Mouse (Mus musculus): Measurements from ENCODE around the gene Gabrp. TPM values are rescaled to one million over a fixed set of nuclear protein-coding genes. Genes with fewer than 3 reads are reported as not detected.

Gabrp gene
- polyA plus RNA-seq, 1 experiment from 2014 or later, result 2.7 TPM

GRCm38 (mm10) chr11:33544121-33544520 is 34.6 kb downstream of the Gabrp start:
- DNase-seq (ENCODE audit: low spot score, missing footprints) (no peak), ATAC-seq (ENCODE audit: low FRiP score) (no peak)
- Histone ChIP-seq H3K4me3 (ENCODE audit: low read depth, low read length) (no peak overlapping the region), H3K9me3 (ENCODE audit: control insufficient read depth, low read length) (no peaks in the 10 kb centered on the region), H3K9ac (ENCODE audit: low read length) (no peak overlapping the region), H3K4me2 (no peak overlapping the region), H3K27me3 (ENCODE audit: control insufficient read depth, insufficient read depth, low read length) (no peaks in the 10 kb centered on the region), H3K4me1 (ENCODE audit: control insufficient read depth, insufficient read depth, low read length) (peaks cover 2% of the 10 kb centered on the region; the same call in 1 of the 2 replicates), H3K27ac (ENCODE audit: low read depth, low read length) (no peak overlapping the region), H3K36me3 (ENCODE audit: control insufficient read depth, insufficient read depth, low read length) (no peaks in the 10 kb centered on the region)
- 70% methylated on average over 11 of the region's 11 CpGs for WGBS

- WGBS, result 38% methylated on average over 5 of the region's 5 CpGs
- Histone ChIP-seq H3K27me3 (ENCODE audit: control insufficient read depth, insufficient read depth, low read length) (no peaks in the 10 kb centered on the region), H3K27ac (ENCODE audit: low read depth, low read length) (no peak overlapping the region), H3K4me3 (ENCODE audit: low read depth, low read length) (no peak overlapping the region), H3K9ac (ENCODE audit: low read length) (no peak overlapping the region), H3K4me2 (no peak overlapping the region), H3K4me1 (ENCODE audit: control insufficient read depth, insufficient read depth, low read length) (peaks cover 2% of the 10 kb centered on the region; the same call in 1 of the 2 replicates), H3K36me3 (ENCODE audit: control insufficient read depth, insufficient read depth, low read length) (no peaks in the 10 kb centered on the region), H3K9me3 (ENCODE audit: control insufficient read depth, low read length) (no peaks in the 10 kb centered on the region)
- no peak for DNase-seq (ENCODE audit: low spot score, missing footprints)
- ATAC-seq (ENCODE audit: low FRiP score), result no peak
Measured at GRCm38 (mm10) chr11:33537390-33538125, 41.2 kb downstream of the Gabrp start.

GRCm38 (mm10) chr11:33536636-33537035 is 42.1 kb downstream of the Gabrp start:
- H3K27ac ChIP-seq (ENCODE audit: low read depth, low read length), result no peak overlapping the region
- 76% methylated on average over 3 of the region's 3 CpGs for WGBS
- ATAC-seq (ENCODE audit: low FRiP score), result no peak
- H3K4me1 ChIP-seq (ENCODE audit: control insufficient read depth, insufficient read depth, low read length), result peaks cover 2% of the 10 kb centered on the region; the same call in 1 of the 2 replicates
- H3K4me2 ChIP-seq, result no peak overlapping the region
- H3K9ac ChIP-seq (ENCODE audit: low read length), result no peak overlapping the region
- H3K36me3 ChIP-seq (ENCODE audit: control insufficient read depth, insufficient read depth, low read length), result no peaks in the 10 kb centered on the region
- H3K27me3 ChIP-seq (ENCODE audit: control insufficient read depth, insufficient read depth, low read length), result no peaks in the 10 kb centered on the region
- DNase-seq (ENCODE audit: low spot score, missing footprints), result no peak
- H3K4me3 ChIP-seq (ENCODE audit: low read depth, low read length), result no peak overlapping the region
- no peaks in the 10 kb centered on the region for H3K9me3 ChIP-seq (ENCODE audit: control insufficient read depth, low read length)

GRCm38 (mm10) chr11:33534541-33534940 is 44.2 kb downstream of the Gabrp start:
- 90% methylated on average over 4 of the region's 4 CpGs for WGBS
- Histone ChIP-seq H3K4me2 (no peak overlapping the region), H3K4me3 (ENCODE audit: low read depth, low read length) (no peak overlapping the region), H3K9ac (ENCODE audit: low read length) (no peak overlapping the region), H3K27ac (ENCODE audit: low read depth, low read length) (no peak overlapping the region), H3K36me3 (ENCODE audit: control insufficient read depth, insufficient read depth, low read length) (no peaks in the 10 kb centered on the region), H3K27me3 (ENCODE audit: control insufficient read depth, insufficient read depth, low read length) (no peaks in the 10 kb centered on the region), H3K9me3 (ENCODE audit: control insufficient read depth, low read length) (no peaks in the 10 kb centered on the region), H3K4me1 (ENCODE audit: control insufficient read depth, insufficient read depth, low read length) (no peaks in the 10 kb centered on the region)
- no peak for DNase-seq (ENCODE audit: low spot score, missing footprints)
- ATAC-seq (ENCODE audit: low FRiP score), result no peak

- Histone ChIP-seq H3K36me3 (ENCODE audit: control insufficient read depth, insufficient read depth, low read length) (no peaks in the 10 kb centered on the region), H3K4me2 (no peak overlapping the region), H3K4me1 (ENCODE audit: control insufficient read depth, insufficient read depth, low read length) (no peaks in the 10 kb centered on the region), H3K27me3 (ENCODE audit: control insufficient read depth, insufficient read depth, low read length) (no peaks in the 10 kb centered on the region), H3K9ac (ENCODE audit: low read length) (no peak overlapping the region), H3K9me3 (ENCODE audit: control insufficient read depth, low read length) (no peaks in the 10 kb centered on the region), H3K4me3 (ENCODE audit: low read depth, low read length) (no peak overlapping the region), H3K27ac (ENCODE audit: low read depth, low read length) (no peak overlapping the region)
- 75% methylated on average over 3 of the region's 3 CpGs for WGBS
- DNase-seq (ENCODE audit: low spot score, missing footprints), result no peak
- no peak for ATAC-seq (ENCODE audit: low FRiP score)
Measured at GRCm38 (mm10) chr11:33533577-33533976, 45.2 kb downstream of the Gabrp start.

GRCm38 (mm10) chr11:33529576-33529975 is 49.2 kb downstream of the Gabrp start:
- DNase-seq (ENCODE audit: low spot score, missing footprints), result no peak
- WGBS, result 75% methylated on average over 2 of the region's 2 CpGs
- no peak overlapping the region for H3K4me3 ChIP-seq (ENCODE audit: low read depth, low read length)
- no peaks in the 10 kb centered on the region for H3K9me3 ChIP-seq (ENCODE audit: control insufficient read depth, low read length)
- H3K27me3 ChIP-seq (ENCODE audit: control insufficient read depth, insufficient read depth, low read length), result no peaks in the 10 kb centered on the region
- H3K9ac ChIP-seq (ENCODE audit: low read length), result no peak overlapping the region
- H3K4me1 ChIP-seq (ENCODE audit: control insufficient read depth, insufficient read depth, low read length), result no peaks in the 10 kb centered on the region
- no peak overlapping the region for H3K4me2 ChIP-seq
- no peaks in the 10 kb centered on the region for H3K36me3 ChIP-seq (ENCODE audit: control insufficient read depth, insufficient read depth, low read length)
- no peak overlapping the region for H3K27ac ChIP-seq (ENCODE audit: low read depth, low read length)
- ATAC-seq (ENCODE audit: low FRiP score), result no peak

GRCm38 (mm10) chr11:33513376-33513991 is 65.3 kb downstream of the Gabrp start, which contains the start of gene Ranbp17:
Gene Ranbp17, minus strand, starts transcription at chr11:33513746.
- peak within 1 kb of the TSS; percentile 93 for H3K9ac ChIP-seq (ENCODE audit: low read length)
- no peaks in the 10 kb centered on the region for H3K9me3 ChIP-seq (ENCODE audit: control insufficient read depth, low read length)

GRCm38 (mm10) chr11:33512854-33513375 is 65.8 kb downstream of the Gabrp start:
- H3K27ac ChIP-seq (ENCODE audit: low read depth, low read length), result peak overlapping the region; percentile 80
- H3K9me3 ChIP-seq (ENCODE audit: control insufficient read depth, low read length), result no peaks in the 10 kb centered on the region
- peak overlapping the region; percentile 63 for H3K4me2 ChIP-seq
- H3K4me1 ChIP-seq (ENCODE audit: control insufficient read depth, insufficient read depth, low read length), result 0 out of 2 replicates have a peak, but pooled peaks cover 3% of the 10 kb centered on the region
- peak; percentile 94 for ATAC-seq (ENCODE audit: low FRiP score)
- peak overlapping the region; percentile 93 for H3K9ac ChIP-seq (ENCODE audit: low read length)
- WGBS, result under 1% methylated on average over 43 of the region's 43 CpGs
- no peaks in the 10 kb centered on the region for H3K27me3 ChIP-seq (ENCODE audit: control insufficient read depth, insufficient read depth, low read length)
- peak overlapping the region; percentile 88 for H3K4me3 ChIP-seq (ENCODE audit: low read depth, low read length)
- DNase-seq (ENCODE audit: low spot score, missing footprints), result no peak
- H3K36me3 ChIP-seq (ENCODE audit: control insufficient read depth, insufficient read depth, low read length), result no peaks in the 10 kb centered on the region

More at GRCm38 (mm10) chr11:33513376-33513991, 65.3 kb downstream of the Gabrp start, which contains the start of gene Ranbp17:
- Histone ChIP-seq H3K36me3 (ENCODE audit: control insufficient read depth, insufficient read depth, low read length) (no peaks in the 10 kb centered on the region), H3K4me1 (ENCODE audit: control insufficient read depth, insufficient read depth, low read length) (0 out of 2 replicates have a peak, but pooled peaks cover 3% of the 10 kb centered on the region), H3K4me3 (ENCODE audit: low read depth, low read length) (peak within 1 kb of the TSS; percentile 88), H3K4me2 (peak within 1 kb of the TSS; percentile 63), H3K27me3 (ENCODE audit: control insufficient read depth, insufficient read depth, low read length) (no peaks in the 10 kb centered on the region), H3K27ac (ENCODE audit: low read depth, low read length) (peak within 1 kb of the TSS; percentile 80)
- WGBS, result 2% methylated on average over 44 of the region's 72 CpGs
- DNase-seq (ENCODE audit: low spot score, missing footprints) (peak; percentile 98), ATAC-seq (ENCODE audit: low FRiP score) (peak; percentile 90)

- DNase-seq (ENCODE audit: low spot score, missing footprints), result no peak
Measured at GRCm38 (mm10) chr11:33509401-33509800, 69.4 kb downstream of the Gabrp start.

More at GRCm38 (mm10) chr11:33509401-33509800, 69.4 kb downstream of the Gabrp start:
- ATAC-seq (ENCODE audit: low FRiP score), result no peak
- Histone ChIP-seq H3K4me3 (ENCODE audit: low read depth, low read length) (no peak overlapping the region), H3K9ac (ENCODE audit: low read length) (no peak overlapping the region), H3K27ac (ENCODE audit: low read depth, low read length) (no peak overlapping the region), H3K27me3 (ENCODE audit: control insufficient read depth, insufficient read depth, low read length) (no peaks in the 10 kb centered on the region), H3K4me2 (no peak overlapping the region), H3K36me3 (ENCODE audit: control insufficient read depth, insufficient read depth, low read length) (no peaks in the 10 kb centered on the region), H3K4me1 (ENCODE audit: control insufficient read depth, insufficient read depth, low read length) (0 out of 2 replicates have a peak, but pooled peaks cover 3% of the 10 kb centered on the region), H3K9me3 (ENCODE audit: control insufficient read depth, low read length) (no peaks in the 10 kb centered on the region)

All from midbrain, embryonic 11.5 days (tissue).